Mouse (Mus musculus) neural tube, embryonic 14.5 days (tissue): ENCODE results near the gene Lrch1. TPM values are rescaled to one million over a fixed set of nuclear protein-coding genes. Genes with fewer than 3 reads are reported as not detected.

Experiments used
- ATAC-seq: fragments of 200-750 bp; cut with Nextera tagmentation; 2 replicates; pipeline ENCODE4 v1.8.0; 2017; ENCODE audit warnings: low read depth, mild to moderate bottlenecking, moderate TSS enrichment, moderate library complexity
- H3K27ac ChIP-seq: fragments of 300-500 bp; sonication (generic); 2 replicates; pipeline ENCODE4 v1.5.1; 2014; ENCODE audit warnings: low read depth, mild to moderate bottlenecking, control low read depth, low read length, moderate library complexity, mixed read lengths
- H3K27me3 ChIP-seq: fragments of 300-500 bp; sonication (generic); 2 replicates; pipeline ENCODE4 v1.6.1; 2014; ENCODE audit warnings: low read length; ENCODE audit not compliant: control insufficient read depth, insufficient read depth
- H3K36me3 ChIP-seq: fragments of 300-500 bp; sonication (generic); 2 replicates; pipeline ENCODE4 v1.6.1; 2014; ENCODE audit warnings: low read length, mixed read lengths; ENCODE audit not compliant: control insufficient read depth, insufficient read depth
- H3K4me1 ChIP-seq: fragments of 300-500 bp; sonication (generic); 2 replicates; pipeline ENCODE4 v1.6.1; 2014; ENCODE audit warnings: low read length; ENCODE audit not compliant: control insufficient read depth, insufficient read depth
- H3K4me2 ChIP-seq: fragments of 300-500 bp; sonication (generic); 2 replicates; pipeline ENCODE4 v1.6.1; 2014; ENCODE audit warnings: mild to moderate bottlenecking, low read depth, low read length, control low read depth
- H3K4me3 ChIP-seq: fragments of 300-500 bp; sonication (generic); 2 replicates; pipeline ENCODE4 v1.5.1; 2014; ENCODE audit warnings: low read depth, low read length, control low read depth, mixed read lengths
- H3K9ac ChIP-seq: fragments of 300-500 bp; sonication (generic); replicated peaks from 2 replicates; pipeline ENCODE4 v1.6.1; 2014; ENCODE audit warnings: low read depth, mild to moderate bottlenecking, control low read depth, low read length, mixed read lengths
- H3K9me3 ChIP-seq: fragments of 300-500 bp; sonication (generic); 2 replicates; pipeline ENCODE4 v1.6.1; 2016; ENCODE audit warnings: low read length; ENCODE audit not compliant: control insufficient read depth
- WGBS: fragments of 180-500 bp; shearing (Covaris S2); extraction: QIAGEN DNeasy Blood & Tissue Kit; methylation state at CpG from one replicate; pipeline ENCODE4 v1.1.7; 2014; 5-methylcytosine and 5-hydroxymethylcytosine counted together
- polyA plus RNA-seq: library from polyadenylated mRNA; unstranded; fragments of >200 nt; fragmentation: Nextera tagmentation; extraction: Ambion mirVana; gene quantifications from 2 replicates; pipeline ENCODE4 v1.2.1, GENCODE M21; 2014

The Lrch1 gene
- polyA plus RNA-seq, 1 experiment from 2014 or later = 21.7 TPM

DNA sequence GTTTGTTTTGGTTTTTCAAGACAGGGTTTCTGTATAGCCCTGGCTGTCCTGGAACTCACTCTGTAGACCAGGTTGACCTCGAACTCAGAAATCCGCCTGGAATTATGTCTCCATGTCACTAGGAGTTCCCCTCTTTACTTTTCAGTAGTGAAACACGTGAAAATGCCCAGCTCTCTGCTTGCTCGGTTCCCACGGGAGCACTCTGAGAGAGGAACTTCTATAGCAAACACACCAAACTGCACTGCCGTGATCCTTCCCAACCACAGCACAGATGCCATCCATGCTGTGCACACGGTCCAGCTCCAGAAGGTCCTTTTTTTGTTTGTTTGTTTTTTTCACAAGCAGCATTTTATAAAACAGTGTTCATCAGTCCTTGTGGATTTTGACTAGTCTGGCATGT is 28.5 kb downstream of the Lrch1 start:
- no peak overlapping the region for H3K4me2 ChIP-seq
- 79% methylated on average over 7 of the region's 7 CpGs for WGBS
- H3K4me1 ChIP-seq = peaks cover 17% of the 10 kb centered on the region; the same call in 1 of the 2 replicates

DNA sequence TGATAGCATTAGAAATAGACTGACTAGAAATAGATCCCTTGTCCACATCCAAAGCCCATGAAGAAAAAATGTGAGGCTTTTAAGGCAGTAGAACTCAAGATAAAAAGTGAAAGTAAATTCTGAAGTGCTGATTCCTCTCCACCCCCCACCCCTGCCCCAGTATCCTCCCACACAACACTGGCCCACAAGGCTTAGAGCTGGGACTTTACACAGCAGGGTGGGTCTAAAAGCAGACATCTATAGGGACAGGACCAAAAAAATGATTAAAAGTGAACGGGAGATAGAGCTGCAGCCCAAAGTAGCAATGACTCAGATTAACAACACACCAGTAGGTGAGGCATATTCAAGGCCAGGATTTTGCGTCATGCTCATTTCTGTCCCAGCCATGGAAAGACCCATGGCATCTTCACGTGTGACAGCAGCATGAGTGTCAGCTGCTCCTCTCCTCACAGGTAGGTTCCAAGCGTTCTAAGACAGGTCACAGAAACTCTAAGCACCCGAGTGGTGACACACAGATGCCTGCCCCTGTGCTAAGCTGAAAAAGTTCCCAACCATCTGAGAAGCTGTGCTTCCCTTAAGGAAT is 29.1 kb downstream of the Lrch1 start:
- H3K4me1 ChIP-seq = peaks cover 21% of the 10 kb centered on the region; the same call in 1 of the 2 replicates
- no peaks in the 10 kb centered on the region for H3K36me3 ChIP-seq
- WGBS = 90% methylated on average over 5 of the region's 5 CpGs
- H3K4me3 ChIP-seq = no peak overlapping the region
- H3K27ac ChIP-seq = no peak overlapping the region
- no peaks in the 10 kb centered on the region for H3K9me3 ChIP-seq
- H3K27me3 ChIP-seq = no peaks in the 10 kb centered on the region
- H3K9ac ChIP-seq = no peak overlapping the region
- no peak overlapping the region for H3K4me2 ChIP-seq
- ATAC-seq = no peak

More for the DNA sequence above, 28.5 kb downstream of the Lrch1 start:
- ATAC-seq = no peak
- no peak overlapping the region for H3K9ac ChIP-seq
- no peaks in the 10 kb centered on the region for H3K9me3 ChIP-seq
- no peaks in the 10 kb centered on the region for H3K36me3 ChIP-seq
- no peak overlapping the region for H3K27ac ChIP-seq
- H3K4me3 ChIP-seq = no peak overlapping the region
- no peaks in the 10 kb centered on the region for H3K27me3 ChIP-seq

DNA sequence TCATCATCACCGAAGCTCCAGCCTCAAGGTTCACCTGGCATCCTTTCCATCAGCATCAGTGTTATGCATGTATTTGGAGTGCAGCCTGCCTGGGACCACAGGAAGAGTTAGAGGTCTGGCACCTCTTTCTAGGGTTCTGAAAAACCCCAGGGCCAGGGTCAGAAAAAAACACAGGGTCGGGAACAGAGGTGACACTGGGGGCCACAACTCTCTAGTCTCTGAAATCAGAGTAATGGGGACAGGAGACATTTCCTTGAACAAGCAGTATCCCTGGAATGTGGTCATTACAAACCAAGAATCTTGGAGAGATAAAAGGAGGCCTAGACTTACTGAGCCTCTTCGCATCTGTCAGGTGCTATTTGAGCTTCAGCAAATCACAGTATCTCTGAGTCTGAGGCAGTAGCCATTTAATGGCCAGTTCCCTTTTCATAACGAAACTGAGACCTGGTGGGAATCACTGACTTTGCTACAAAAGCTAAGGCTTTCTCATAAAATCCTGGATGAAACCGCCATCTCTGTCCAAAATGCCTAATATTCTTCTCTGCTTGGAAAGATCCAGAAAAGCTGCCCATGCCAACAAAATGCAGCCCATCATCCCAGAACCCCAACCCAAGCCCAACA is 30.1 kb downstream of the Lrch1 start:
- WGBS = 88% methylated on average over 5 of the region's 5 CpGs
- ATAC-seq = no peak
- H3K36me3 ChIP-seq = no peaks in the 10 kb centered on the region

DNA sequence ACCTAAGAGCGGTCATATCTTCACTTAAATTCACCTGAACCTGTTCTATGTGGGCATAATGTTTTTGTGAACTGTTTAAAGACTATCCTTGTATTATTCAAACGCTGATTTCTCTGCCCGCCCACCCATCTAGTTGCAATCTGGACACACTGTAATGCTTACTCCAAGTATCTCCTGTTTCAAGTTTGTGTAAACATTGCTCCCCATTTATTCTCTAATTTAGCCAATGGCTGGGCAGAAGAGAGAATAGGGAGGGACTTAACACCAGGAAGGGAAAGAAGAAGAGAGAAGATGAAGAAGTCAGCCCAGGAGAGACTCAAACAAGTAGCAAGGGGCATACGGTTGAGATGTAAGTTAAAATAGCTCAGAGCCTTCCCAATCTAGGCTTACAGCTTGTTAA is 31.0 kb downstream of the Lrch1 start:
- no peak for ATAC-seq
- no peaks in the 10 kb centered on the region for H3K9me3 ChIP-seq
- H3K9ac ChIP-seq = no peak overlapping the region
- no peak overlapping the region for H3K27ac ChIP-seq
- H3K4me3 ChIP-seq = no peak overlapping the region
- 91% methylated on average over 4 of the region's 4 CpGs for WGBS
- no peaks in the 10 kb centered on the region for H3K36me3 ChIP-seq
- no peaks in the 10 kb centered on the region for H3K27me3 ChIP-seq
- peaks cover 21% of the 10 kb centered on the region; the same call in 1 of the 2 replicates for H3K4me1 ChIP-seq
- H3K4me2 ChIP-seq = no peak overlapping the region

More for the DNA sequence above, 30.1 kb downstream of the Lrch1 start:
- H3K4me1 ChIP-seq = peaks cover 21% of the 10 kb centered on the region; the same call in 1 of the 2 replicates
- no peak overlapping the region for H3K27ac ChIP-seq
- H3K9me3 ChIP-seq = no peaks in the 10 kb centered on the region
- no peak overlapping the region for H3K4me2 ChIP-seq
- no peak overlapping the region for H3K4me3 ChIP-seq
- H3K9ac ChIP-seq = no peak overlapping the region
- no peaks in the 10 kb centered on the region for H3K27me3 ChIP-seq

DNA sequence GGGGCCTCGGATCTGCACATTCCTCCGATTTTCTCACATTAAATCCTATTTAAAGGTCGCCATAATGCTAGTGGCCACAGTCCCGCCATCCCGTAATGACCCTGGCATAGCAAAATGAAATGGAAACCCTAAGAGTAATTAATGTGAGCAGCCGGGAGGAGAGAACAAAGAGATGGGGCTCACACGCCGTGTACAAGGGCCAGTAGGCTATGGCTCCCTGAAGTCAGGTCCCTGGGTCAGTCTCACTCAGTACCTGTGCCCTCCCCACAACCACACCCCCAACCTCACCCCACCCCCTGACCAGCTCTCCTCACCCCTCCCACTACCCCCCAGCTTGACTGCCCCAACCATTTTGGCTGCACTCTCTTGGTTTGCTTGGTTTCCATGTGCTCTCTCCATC is 31.6 kb downstream of the Lrch1 start:
- H3K9ac ChIP-seq = no peak overlapping the region
- 41% methylated on average over 8 of the region's 8 CpGs for WGBS
- ATAC-seq = peak; percentile 68

DNA sequence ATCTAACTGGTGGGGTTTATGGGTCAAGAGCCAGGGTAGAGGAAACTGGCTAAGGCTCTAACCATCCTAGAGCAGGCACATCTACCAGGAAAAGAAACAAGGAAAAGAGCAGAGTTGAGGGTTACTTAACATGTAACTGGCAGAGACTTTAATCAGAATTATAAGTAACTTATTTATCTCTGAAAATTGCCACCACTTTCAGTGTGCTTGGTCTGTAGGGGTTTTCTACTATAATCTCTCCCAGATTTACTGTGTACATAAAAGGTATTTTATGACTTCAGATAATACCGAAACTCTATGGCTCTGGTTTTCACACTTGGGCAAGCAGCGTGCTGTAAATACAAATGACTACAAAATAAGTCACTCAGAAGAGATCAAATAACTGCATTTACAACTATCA is 32.0 kb downstream of the Lrch1 start:
- Histone ChIP-seq H3K4me2 (no peak overlapping the region), H3K4me1 (peaks cover 21% of the 10 kb centered on the region; the same call in 1 of the 2 replicates), H3K9me3 (no peaks in the 10 kb centered on the region), H3K4me3 (no peak overlapping the region), H3K27ac (no peak overlapping the region; the same call in 1 of the 2 replicates), H3K9ac (no peak overlapping the region), H3K36me3 (no peaks in the 10 kb centered on the region), H3K27me3 (no peaks in the 10 kb centered on the region)
- 37% methylated on average over 2 of the region's 2 CpGs for WGBS
- peak; percentile 12; the same call in 1 of the 2 replicates for ATAC-seq

More for the DNA sequence above, 31.6 kb downstream of the Lrch1 start:
- H3K9me3 ChIP-seq = no peaks in the 10 kb centered on the region
- peaks cover 21% of the 10 kb centered on the region; the same call in 1 of the 2 replicates for H3K4me1 ChIP-seq
- no peak overlapping the region for H3K4me2 ChIP-seq
- H3K4me3 ChIP-seq = no peak overlapping the region
- no peak overlapping the region; the same call in 1 of the 2 replicates for H3K27ac ChIP-seq
- H3K27me3 ChIP-seq = no peaks in the 10 kb centered on the region
- no peaks in the 10 kb centered on the region for H3K36me3 ChIP-seq

DNA sequence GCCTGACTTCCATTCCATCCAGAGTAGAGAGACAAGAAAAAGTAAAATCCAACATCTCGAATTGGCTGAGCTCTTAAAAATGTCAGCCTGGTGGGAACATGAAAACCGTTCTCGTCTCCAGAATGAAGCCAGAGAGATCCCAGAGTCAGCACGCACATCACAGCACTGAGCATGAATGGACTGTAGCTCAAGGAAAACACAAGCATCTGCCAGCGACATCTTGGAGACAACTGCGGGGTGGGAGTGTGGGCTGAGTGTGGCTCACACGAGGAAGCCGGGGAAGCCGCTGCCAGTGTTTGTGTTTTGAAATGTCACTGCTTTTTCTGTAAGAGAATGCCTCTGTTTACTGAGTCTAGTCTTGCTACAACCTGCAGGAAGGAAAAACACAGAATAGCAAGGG is 32.7 kb downstream of the Lrch1 start:
- ATAC-seq = 0 out of 2 replicates have a peak, but pooled peaks have one; percentile 34
- H3K27ac ChIP-seq = no peak overlapping the region; the same call in 1 of the 2 replicates
- no peak overlapping the region for H3K4me2 ChIP-seq
- H3K27me3 ChIP-seq = no peaks in the 10 kb centered on the region
- WGBS = 62% methylated on average over 9 of the region's 9 CpGs
- H3K4me1 ChIP-seq = peaks cover 21% of the 10 kb centered on the region; the same call in 1 of the 2 replicates
- no peak overlapping the region for H3K9ac ChIP-seq
- no peaks in the 10 kb centered on the region for H3K36me3 ChIP-seq
- H3K9me3 ChIP-seq = no peaks in the 10 kb centered on the region
- H3K4me3 ChIP-seq = no peak overlapping the region

DNA sequence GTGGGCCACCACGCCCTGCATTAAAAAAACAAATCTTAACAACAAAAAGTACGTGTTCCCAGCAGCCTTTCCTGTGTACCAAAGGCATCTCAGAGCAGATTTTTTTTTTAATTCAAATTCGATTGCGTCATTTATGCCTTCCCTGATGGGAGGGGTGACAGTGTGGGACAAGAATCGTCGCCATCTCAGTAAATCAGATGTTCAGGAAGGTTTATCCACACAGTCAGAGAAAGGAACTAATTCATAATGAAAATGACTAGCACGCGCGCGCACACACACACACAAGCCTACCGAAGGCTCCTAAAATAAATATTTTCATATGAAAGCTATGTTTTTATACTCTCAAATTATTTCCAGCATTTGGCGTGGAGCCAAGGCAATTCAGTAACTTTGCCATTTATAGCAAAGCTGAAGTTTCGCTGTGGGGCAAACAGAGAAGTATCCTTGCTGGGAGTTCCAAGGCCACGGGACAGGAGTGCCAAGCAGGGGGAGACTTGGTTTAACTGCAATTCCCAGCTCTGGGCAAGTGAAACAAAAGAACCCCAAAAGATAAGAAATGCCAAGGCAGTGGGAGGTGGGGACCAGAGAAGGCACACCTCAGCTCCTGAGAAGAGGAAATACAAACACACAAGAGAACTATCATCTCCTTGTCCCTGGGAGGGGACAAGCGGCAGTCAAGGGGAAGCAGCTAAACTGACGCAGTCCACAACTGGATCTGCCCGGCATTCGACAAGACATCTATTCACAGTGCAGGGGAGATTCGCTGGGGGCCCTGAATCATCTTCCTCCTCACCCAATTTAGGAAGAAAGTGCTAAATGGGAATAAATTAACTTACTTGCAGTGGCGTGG is 34.1 kb downstream of the Lrch1 start:
- ATAC-seq = no peak
- Histone ChIP-seq H3K27ac (no peak overlapping the region), H3K36me3 (no peaks in the 10 kb centered on the region), H3K4me2 (no peak overlapping the region), H3K4me3 (no peak overlapping the region), H3K27me3 (no peaks in the 10 kb centered on the region), H3K4me1 (peaks cover 24% of the 10 kb centered on the region; the same call in 1 of the 2 replicates), H3K9ac (no peak overlapping the region), H3K9me3 (no peaks in the 10 kb centered on the region)
- 76% methylated on average over 20 of the region's 20 CpGs for WGBS
